Mouse (Mus musculus) stomach, postnatal 0 days (tissue): ENCODE results near the gene Mrpl20. TPM values are rescaled to one million over a fixed set of nuclear protein-coding genes. Genes with fewer than 3 reads are reported as not detected.

Experiments
- ATAC-seq: fragments of 200-750 bp; cut with Nextera tagmentation; 2 replicates; pipeline ENCODE4 v1.8.0; 2017; ENCODE audit not compliant: low FRiP score, low TSS enrichment
- DNase-seq: peaks from one replicate; pipeline ENCODE4 v3.0.0-alpha.2; 2016; ENCODE audit warnings: low spot score
- H3K27ac ChIP-seq: fragments of 300-500 bp; sonication (generic); replicated peaks from 2 replicates; pipeline ENCODE4 v1.5.1; 2014; ENCODE audit warnings: mild to moderate bottlenecking, control low read depth
- H3K27me3 ChIP-seq: fragments of 300-500 bp; sonication (generic); 2 replicates; pipeline ENCODE4 v1.6.1; 2014; ENCODE audit warnings: low read length; ENCODE audit not compliant: control insufficient read depth, insufficient read depth
- H3K36me3 ChIP-seq: fragments of 300-500 bp; sonication (generic); 2 replicates; pipeline ENCODE4 v1.6.1; 2014; ENCODE audit warnings: low read length, mixed read lengths; ENCODE audit not compliant: control insufficient read depth, insufficient read depth
- H3K4me1 ChIP-seq: fragments of 300-500 bp; sonication (generic); replicated peaks from 2 replicates; pipeline ENCODE4 v1.6.1; 2014; ENCODE audit warnings: antibody characterized with exemption; ENCODE audit not compliant: control insufficient read depth, insufficient read depth
- H3K4me2 ChIP-seq: fragments of 300-500 bp; sonication (generic); replicated peaks from 2 replicates; pipeline ENCODE4 v1.6.1; 2014; ENCODE audit warnings: low read depth, mild to moderate bottlenecking, control low read depth, moderate library complexity
- H3K4me3 ChIP-seq: fragments of 300-500 bp; sonication (generic); 2 replicates; pipeline ENCODE4 v1.5.1; 2014; ENCODE audit warnings: low read depth, low read length, control low read depth
- H3K9ac ChIP-seq: fragments of 300-500 bp; sonication (generic); 2 replicates; pipeline ENCODE4 v1.6.1; 2014; ENCODE audit warnings: mild to moderate bottlenecking, low read length, control low read depth, mixed read lengths
- H3K9me3 ChIP-seq: fragments of 300-500 bp; sonication (generic); 2 replicates; pipeline ENCODE4 v1.6.1; 2016; ENCODE audit warnings: low read length; ENCODE audit not compliant: control insufficient read depth
- CTCF ChIP-seq: IDR thresholded peaks from 2 replicates; pipeline ENCODE4 v1.5.1; 2016; ENCODE audit warnings: antibody characterized with exemption, low read depth, mild to moderate bottlenecking, moderate library complexity
- EP300 ChIP-seq: optimal IDR thresholded peaks from 2 replicates; pipeline ENCODE3; 2016; ENCODE audit warnings: antibody characterized with exemption
- WGBS: fragments of 180-500 bp; shearing (Covaris S2); extraction: QIAGEN DNeasy Blood & Tissue Kit; methylation state at CpG from one replicate; pipeline ENCODE4 v1.1.7; 2014; 5-methylcytosine and 5-hydroxymethylcytosine counted together
- polyA plus RNA-seq: library from polyadenylated mRNA; unstranded; fragments of >200 nt; fragmentation: Nextera tagmentation; extraction: Ambion mirVana; gene quantifications from 2 replicates; pipeline ENCODE4 v1.2.1, GENCODE M21; 2015

The Mrpl20 gene
- polyA plus RNA-seq, 1 experiment from 2014 or later = 240 TPM

GRCm38 (mm10) chr4:155762357-155762756 is 40.3 kb upstream of the Mrpl20 start:
- ATAC-seq (no peak), DNase-seq (no peak)
- 55% methylated on average over 3 of the region's 3 CpGs for WGBS
- H3K36me3 ChIP-seq = no peaks in the 10 kb centered on the region; the same call in 1 of the 2 replicates
- no peak for TF ChIP-seq CTCF
- TF ChIP-seq EP300 = no peak
- no peak overlapping the region for H3K4me3 ChIP-seq
- no peak overlapping the region for H3K27ac ChIP-seq
- H3K27me3 ChIP-seq = no peaks in the 10 kb centered on the region
- H3K4me2 ChIP-seq = no peak overlapping the region
- no peak overlapping the region for H3K9ac ChIP-seq
- H3K9me3 ChIP-seq = no peaks in the 10 kb centered on the region
- H3K4me1 ChIP-seq = no peaks in the 10 kb centered on the region; the same call in 1 of the 2 replicates

DNA sequence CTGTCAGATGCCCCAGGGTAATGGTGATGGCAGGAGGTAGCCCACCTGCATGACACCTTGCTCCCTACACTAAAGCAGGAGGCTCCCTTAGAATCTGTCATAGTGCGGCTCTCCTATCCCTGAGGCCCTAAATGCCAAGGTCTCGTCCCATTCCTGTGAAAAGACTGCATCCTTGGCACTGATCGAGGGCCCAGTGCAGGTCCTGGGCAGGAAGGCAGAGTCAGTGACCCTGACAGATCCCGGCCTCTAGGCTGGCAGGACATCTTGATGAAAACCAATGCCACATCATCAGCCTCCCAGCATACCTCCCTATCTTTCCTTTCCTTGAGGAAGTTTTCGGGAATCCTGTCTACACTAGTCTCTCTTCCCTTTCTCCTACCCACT is 33.2 kb upstream of the Mrpl20 start:
- Histone ChIP-seq H3K36me3 (no peaks in the 10 kb centered on the region), H3K4me2 (peak overlapping the region; percentile 81), H3K9ac (peak overlapping the region; percentile 77), H3K4me3 (no peak overlapping the region; the same call in 1 of the 2 replicates), H3K27ac (peak overlapping the region; percentile 81), H3K9me3 (no peaks in the 10 kb centered on the region), H3K4me1 (0 out of 2 replicates have a peak, but pooled peaks cover 6% of the 10 kb centered on the region), H3K27me3 (no peaks in the 10 kb centered on the region; the same call in 1 of the 2 replicates)
- no peak for DNase-seq
- 63% methylated on average over 5 of the region's 5 CpGs for WGBS
- no peak for TF ChIP-seq EP300
- no peak for TF ChIP-seq CTCF
- ATAC-seq = no peak

DNA sequence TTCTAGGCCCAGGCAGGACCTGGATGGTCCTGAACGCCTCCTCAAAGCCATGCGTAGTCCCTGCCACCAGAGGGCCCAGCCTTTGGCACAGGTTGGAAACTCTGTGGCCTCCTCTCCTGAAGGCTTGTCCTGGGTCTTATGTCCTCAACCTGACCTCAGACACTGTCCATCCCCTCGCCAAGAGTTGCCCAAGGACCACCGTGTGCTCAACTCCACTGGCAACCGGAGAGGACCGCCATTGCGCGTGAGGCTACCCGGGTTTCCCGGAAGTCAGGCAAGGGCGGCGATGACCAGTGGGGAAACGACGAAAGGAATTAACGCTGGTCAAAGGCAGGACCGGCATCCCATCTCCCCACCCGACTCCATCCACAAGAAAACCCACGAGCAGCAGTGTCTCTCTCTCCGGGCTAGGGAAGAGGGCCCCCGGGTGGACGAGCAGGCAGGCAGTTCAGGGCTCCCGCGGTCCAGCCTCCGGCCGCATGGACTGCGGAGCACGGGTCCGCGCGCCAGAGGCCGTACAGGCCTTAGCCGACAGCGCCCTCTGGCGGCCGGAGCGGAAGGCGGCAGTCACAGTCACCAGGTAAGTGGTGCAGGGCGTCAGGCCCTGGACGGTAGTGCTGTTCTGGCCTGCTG is 32.7 kb upstream of the Mrpl20 start:
- TF ChIP-seq CTCF (peak; percentile 97), EP300 (no peak)
- Histone ChIP-seq H3K27me3 (no peaks in the 10 kb centered on the region; the same call in 1 of the 2 replicates), H3K9me3 (no peaks in the 10 kb centered on the region), H3K4me1 (0 out of 2 replicates have a peak, but pooled peaks cover 6% of the 10 kb centered on the region), H3K27ac (peak overlapping the region; percentile 81), H3K4me3 (peak overlapping the region; percentile 51), H3K4me2 (peak overlapping the region; percentile 81), H3K9ac (peak overlapping the region; percentile 77), H3K36me3 (no peaks in the 10 kb centered on the region)
- ATAC-seq (peak; percentile 92), DNase-seq (peak; percentile 93)
- under 1% methylated on average over 39 of the region's 39 CpGs for WGBS

GRCm38 (mm10) chr4:155770626-155771025 is 32.1 kb upstream of the Mrpl20 start:
- H3K9me3 ChIP-seq = no peaks in the 10 kb centered on the region
- peak overlapping the region; percentile 81; the same call in 1 of the 2 replicates for H3K27ac ChIP-seq
- H3K4me1 ChIP-seq = 0 out of 2 replicates have a peak, but pooled peaks cover 8% of the 10 kb centered on the region
- peak overlapping the region; percentile 81 for H3K4me2 ChIP-seq
- no peak; the same call in 1 of the 2 replicates for ATAC-seq
- peak overlapping the region; percentile 51 for H3K4me3 ChIP-seq
- H3K9ac ChIP-seq = peak overlapping the region; percentile 77
- WGBS = 47% methylated on average over 23 of the region's 24 CpGs
- DNase-seq = no peak
- H3K36me3 ChIP-seq = no peaks in the 10 kb centered on the region
- TF ChIP-seq CTCF (no peak), EP300 (no peak)
- no peaks in the 10 kb centered on the region; the same call in 1 of the 2 replicates for H3K27me3 ChIP-seq

GRCm38 (mm10) chr4:155771706-155772105 is 31.0 kb upstream of the Mrpl20 start:
- DNase-seq (no peak), ATAC-seq (no peak)
- Histone ChIP-seq H3K9ac (no peak overlapping the region), H3K36me3 (no peaks in the 10 kb centered on the region), H3K27ac (no peak overlapping the region), H3K27me3 (no peaks in the 10 kb centered on the region; the same call in 1 of the 2 replicates), H3K4me1 (peaks cover 11% of the 10 kb centered on the region), H3K9me3 (no peaks in the 10 kb centered on the region), H3K4me2 (no peak overlapping the region), H3K4me3 (no peak overlapping the region)
- WGBS = 81% methylated on average over 2 of the region's 2 CpGs
- no peak for TF ChIP-seq EP300
- TF ChIP-seq CTCF = no peak

DNA sequence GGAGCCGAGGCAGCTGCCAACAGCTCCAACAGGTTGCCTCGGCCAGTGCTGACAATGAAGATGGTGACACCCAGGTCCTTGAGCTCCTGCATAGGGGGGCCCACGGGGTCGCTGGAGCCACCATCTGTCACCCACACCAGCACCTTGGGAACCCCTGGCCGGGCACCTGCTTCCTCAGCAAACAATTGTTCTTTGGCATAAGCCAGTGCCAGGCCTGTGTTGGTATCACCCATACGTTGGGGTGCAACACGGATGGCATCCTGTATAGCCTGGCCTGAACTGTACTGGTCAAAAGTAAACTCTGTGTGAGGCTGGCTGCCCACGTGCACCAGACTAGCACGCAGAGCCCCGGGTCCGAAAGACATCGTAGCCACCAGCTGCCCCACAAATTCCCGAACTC is 29.9 kb upstream of the Mrpl20 start:
- ATAC-seq = no peak
- Histone ChIP-seq H3K9ac (no peak overlapping the region), H3K9me3 (no peaks in the 10 kb centered on the region), H3K4me2 (peak overlapping the region; percentile 83; the same call in 1 of the 2 replicates), H3K27ac (no peak overlapping the region), H3K27me3 (no peaks in the 10 kb centered on the region; the same call in 1 of the 2 replicates), H3K4me3 (no peak overlapping the region), H3K36me3 (no peaks in the 10 kb centered on the region), H3K4me1 (peaks cover 14% of the 10 kb centered on the region)
- DNase-seq = no peak
- TF ChIP-seq EP300 = no peak
- TF ChIP-seq CTCF = no peak
- WGBS = 87% methylated on average over 13 of the region's 13 CpGs
